Comparison of ENCODE assay signal across 17 mouse cellular contexts in the genomic region with DNA sequence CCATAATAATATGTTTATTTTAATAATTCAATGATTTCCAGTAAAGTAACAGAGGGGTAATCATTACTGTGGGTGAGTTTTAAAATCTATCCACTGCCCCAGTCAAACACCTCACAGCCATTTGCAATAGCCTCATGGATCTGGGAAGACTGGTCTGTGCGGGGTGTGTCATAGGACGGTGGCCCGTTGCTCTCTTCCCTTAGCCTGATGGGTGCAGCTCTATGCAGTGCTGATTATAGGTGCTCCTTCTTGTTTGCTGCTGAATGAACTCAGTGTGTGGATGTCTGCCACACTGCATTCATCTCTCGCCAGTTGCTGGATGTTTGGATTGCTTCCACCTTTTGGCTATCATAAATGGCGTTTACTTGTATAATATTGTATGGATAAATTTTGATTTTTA.
"Had no signal": no experiment of that assay in that cellular context is flagged by ENCODE, and none has a peak within 500 bp of the region (broad histone marks: within the 10 kb centered on the region; RNA-seq: fewer than 3 reads in every experiment).

No protein-coding gene starts in this region.

- H3K4me3 ChIP-seq: midbrain, embryonic 10.5 days; midbrain, embryonic 12.5 days; myocyte; neural tube, embryonic 13.5 days; neural tube, embryonic 15.5 days had no signal

- H3K4me2 ChIP-seq: lung, embryonic 14.5 days; midbrain, embryonic 12.5 days; neural tube, embryonic 13.5 days; neural tube, embryonic 15.5 days had no signal

- H3K9ac ChIP-seq: liver, embryonic 14.5 days; lung, embryonic 14.5 days; midbrain, embryonic 12.5 days; neural tube, embryonic 13.5 days; neural tube, embryonic 15.5 days had no signal

- H3K9me3 ChIP-seq: neural tube, embryonic 15.5 days had no signal

- H3K27me3 ChIP-seq: midbrain, embryonic 12.5 days; neural tube, embryonic 13.5 days; neural tube, embryonic 15.5 days had no signal

- H3K27ac ChIP-seq: liver, embryonic 14.5 days; midbrain, embryonic 10.5 days; midbrain, embryonic 12.5 days; neural tube, embryonic 13.5 days; neural tube, embryonic 15.5 days had no signal

- ATAC-seq: midbrain, embryonic 16.5 days had no signal

- H3K36me3 ChIP-seq: midbrain, embryonic 10.5 days; midbrain, embryonic 12.5 days; neural tube, embryonic 13.5 days; neural tube, embryonic 15.5 days had no signal

- DNase-seq: lung, adult 18-20 months; lung, postnatal 10 days; lung, postnatal 4 days; midbrain, embryonic 14.5 days; retina, postnatal 1 day; right cerebral cortex, adult 18-20 months; thymus, adult 18-20 months; thymus, postnatal 14 days; thymus, postnatal 4 days had no signal

- H3K4me1 ChIP-seq: midbrain, embryonic 10.5 days; midbrain, embryonic 12.5 days; neural tube, embryonic 13.5 days; neural tube, embryonic 15.5 days had no signal
